Mouse (Mus musculus) small intestine, adult 2 months (tissue): Measurements from ENCODE around the gene Osbpl3. TPM values are rescaled to one million over a fixed set of nuclear protein-coding genes. Genes with fewer than 3 reads are reported as not detected.

Source experiments
- H3K27ac ChIP-seq: fragments of 200-500 bp; 2 replicates; pipeline ENCODE4 v1.5.1; 2012; ENCODE audit warnings: low read depth, low read length, control low read depth, inconsistent platforms; ENCODE audit not compliant: insufficient read depth
- H3K27me3 ChIP-seq: fragments of 200-500 bp; 2 replicates; pipeline ENCODE4 v1.6.1; 2012; ENCODE audit warnings: mild to moderate bottlenecking, moderate library complexity, low read length, inconsistent platforms; ENCODE audit not compliant: control insufficient read depth, insufficient read depth
- H3K36me3 ChIP-seq: fragments of 200-500 bp; 2 replicates; pipeline ENCODE4 v1.6.1; 2012; ENCODE audit warnings: mild to moderate bottlenecking, low read length, control low read depth, inconsistent platforms; ENCODE audit not compliant: control insufficient read depth, insufficient read depth
- H3K4me1 ChIP-seq: fragments of 200-500 bp; 2 replicates; pipeline ENCODE4 v1.6.1; 2012; ENCODE audit warnings: low read length, inconsistent platforms, mixed read lengths; ENCODE audit not compliant: control insufficient read depth, insufficient read depth, insufficient read length
- H3K4me3 ChIP-seq: fragments of 200-500 bp; 2 replicates; pipeline ENCODE4 v1.5.1; 2012; ENCODE audit warnings: low read depth, mild to moderate bottlenecking, control low read depth, inconsistent platforms, low read length, moderate library complexity
- CTCF ChIP-seq: fragments of 200-500 bp; IDR thresholded peaks from 2 replicates; pipeline ENCODE4 v1.5.1; 2012; ENCODE audit warnings: low read depth, mild to moderate bottlenecking, control low read depth, inconsistent platforms, low read length, moderate library complexity, mixed read lengths; ENCODE audit not compliant: insufficient replicate concordance, insufficient read length; ENCODE audit errors: extremely low read depth
- POLR2A ChIP-seq: fragments of 200-500 bp; IDR thresholded peaks from 2 replicates; pipeline ENCODE4 v1.6.1; 2012; ENCODE audit warnings: low read depth, mild to moderate bottlenecking, control low read depth, inconsistent platforms, low read length, moderate library complexity
- WGBS: fragments of 180-500 bp; shearing (Covaris S2); methylation state at CpG from one replicate; pipeline ENCODE4 v1.1.7; 2018; 5-methylcytosine and 5-hydroxymethylcytosine counted together
- polyA plus RNA-seq: library from polyadenylated mRNA; depleted of rRNA; stranded (reverse); fragments of >200 nt; gene quantifications from 2 replicates; pipeline ENCODE4 v1.2.3, GENCODE M21; 2012

The Osbpl3 gene
- polyA plus RNA-seq, 1 experiment, result 13.9 TPM

DNA sequence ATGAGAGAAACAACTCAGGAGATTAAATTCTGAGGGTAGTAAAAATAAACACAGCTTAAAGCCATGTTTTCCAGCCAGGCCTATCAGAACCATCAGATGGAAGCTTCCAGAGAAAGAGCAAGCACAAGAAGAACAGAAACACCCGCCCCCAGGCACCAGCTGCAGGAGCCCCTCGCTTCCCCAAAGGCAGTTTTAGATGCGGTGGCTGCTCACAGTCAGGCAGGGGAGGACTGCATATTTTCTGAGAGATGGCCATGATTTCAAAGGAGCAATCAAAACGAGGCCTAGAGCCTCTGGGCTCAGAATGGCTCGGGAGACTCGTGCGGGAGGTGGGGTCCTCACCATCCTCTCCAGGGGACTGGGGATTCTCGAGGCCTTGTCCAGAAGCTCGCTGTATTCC lies 133.4 kb downstream of the Osbpl3 start:
- TF ChIP-seq CTCF, result no peak
- no peak for TF ChIP-seq POLR2A
- Histone ChIP-seq H3K4me3 (no peak overlapping the region), H3K27me3 (no peaks in the 10 kb centered on the region), H3K4me1 (peaks cover 5% of the 10 kb centered on the region), H3K36me3 (peaks cover 40% of the 10 kb centered on the region), H3K27ac (no peak overlapping the region)
- 82% methylated on average over 9 of the region's 9 CpGs for WGBS

DNA sequence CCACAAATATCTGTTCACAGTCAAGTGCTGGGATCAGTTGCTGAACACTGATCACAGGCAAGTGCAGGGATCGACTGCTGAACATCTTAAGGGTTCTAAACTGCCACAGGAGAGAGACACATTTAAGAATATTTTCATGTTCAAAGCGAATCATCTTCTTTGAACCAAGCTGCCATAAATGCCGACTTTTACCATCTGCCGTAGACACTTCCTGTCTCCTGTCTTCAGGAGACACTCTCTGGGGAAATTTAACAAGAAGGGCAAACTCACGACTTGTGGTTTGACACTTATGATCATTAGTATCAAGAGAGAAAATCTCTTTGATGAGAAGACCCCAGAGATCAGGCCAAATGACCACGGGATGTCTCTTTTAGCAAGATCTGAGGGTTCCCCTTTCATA lies 134.3 kb downstream of the Osbpl3 start:
- no peak overlapping the region for H3K27ac ChIP-seq

DNA sequence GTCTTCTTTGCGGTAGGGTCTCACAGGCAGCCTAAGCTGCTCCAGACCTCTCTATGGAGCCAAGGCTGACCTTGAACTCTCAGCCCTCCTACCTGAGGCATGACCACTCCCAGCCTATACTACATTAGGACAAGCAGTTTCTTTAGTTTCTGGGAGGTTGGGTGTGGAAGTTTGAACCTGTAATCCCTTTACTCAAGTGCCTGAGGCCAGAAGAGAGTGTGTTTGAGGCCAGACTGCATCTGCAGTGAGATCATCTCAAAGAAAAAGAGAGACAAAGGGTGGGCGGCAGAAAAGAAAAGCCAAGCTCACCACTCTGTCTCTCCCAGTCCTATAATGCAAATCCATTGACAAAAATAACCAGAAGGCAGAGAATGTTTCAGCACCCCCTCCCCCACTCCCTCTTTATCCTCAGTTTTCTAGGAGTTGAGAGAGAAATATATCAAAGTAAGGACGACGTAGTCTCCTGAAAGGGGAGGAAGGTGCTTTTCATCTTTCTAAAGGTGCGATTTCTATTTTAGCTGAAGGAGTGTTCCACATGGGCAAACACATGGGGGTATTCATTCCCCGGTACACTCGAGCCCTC lies 137.3 kb downstream of the Osbpl3 start:
- TF ChIP-seq CTCF, result no peak
- no peak for TF ChIP-seq POLR2A
- 91% methylated on average over 7 of the region's 7 CpGs for WGBS
- Histone ChIP-seq H3K27me3 (no peaks in the 10 kb centered on the region), H3K4me3 (no peak overlapping the region), H3K36me3 (peaks cover 21% of the 10 kb centered on the region), H3K4me1 (peaks cover 8% of the 10 kb centered on the region), H3K27ac (no peak overlapping the region)

More for the DNA sequence above, 134.3 kb downstream of the Osbpl3 start:
- H3K4me3 ChIP-seq, result no peak overlapping the region
- TF ChIP-seq POLR2A (no peak), CTCF (no peak)
- H3K36me3 ChIP-seq, result peaks cover 35% of the 10 kb centered on the region
- H3K4me1 ChIP-seq, result peaks cover 8% of the 10 kb centered on the region
- WGBS, result 86% methylated on average over 6 of the region's 6 CpGs
- no peaks in the 10 kb centered on the region for H3K27me3 ChIP-seq

DNA sequence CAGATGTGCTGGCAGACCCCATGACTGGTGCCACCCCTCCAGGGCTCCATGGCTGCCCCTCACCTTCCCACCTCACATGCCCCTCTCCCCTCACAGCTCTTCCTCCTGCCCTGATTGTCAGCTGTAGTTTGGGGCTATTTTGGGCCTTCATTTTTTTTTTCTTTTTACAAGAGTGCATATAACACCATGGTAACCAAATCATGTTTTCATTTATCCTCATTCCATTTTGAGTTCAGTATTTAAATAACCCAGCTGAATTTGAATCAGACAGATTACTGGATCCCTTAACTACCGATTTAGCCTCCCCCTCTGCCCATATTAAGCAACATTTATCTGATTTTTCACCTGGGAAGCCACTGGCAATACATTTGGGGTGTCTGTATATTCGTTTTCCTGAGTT lies 137.9 kb downstream of the Osbpl3 start:
- TF ChIP-seq POLR2A (no peak), CTCF (no peak)
- H3K27me3 ChIP-seq, result no peaks in the 10 kb centered on the region
- no peak overlapping the region for H3K4me3 ChIP-seq
- peaks cover 8% of the 10 kb centered on the region for H3K4me1 ChIP-seq
- H3K27ac ChIP-seq, result 0 out of 2 replicates have a peak overlapping the region, but pooled peaks have one; percentile 26
- WGBS, result 71% methylated on average over 2 of the region's 2 CpGs
- H3K36me3 ChIP-seq, result peaks cover 21% of the 10 kb centered on the region

DNA sequence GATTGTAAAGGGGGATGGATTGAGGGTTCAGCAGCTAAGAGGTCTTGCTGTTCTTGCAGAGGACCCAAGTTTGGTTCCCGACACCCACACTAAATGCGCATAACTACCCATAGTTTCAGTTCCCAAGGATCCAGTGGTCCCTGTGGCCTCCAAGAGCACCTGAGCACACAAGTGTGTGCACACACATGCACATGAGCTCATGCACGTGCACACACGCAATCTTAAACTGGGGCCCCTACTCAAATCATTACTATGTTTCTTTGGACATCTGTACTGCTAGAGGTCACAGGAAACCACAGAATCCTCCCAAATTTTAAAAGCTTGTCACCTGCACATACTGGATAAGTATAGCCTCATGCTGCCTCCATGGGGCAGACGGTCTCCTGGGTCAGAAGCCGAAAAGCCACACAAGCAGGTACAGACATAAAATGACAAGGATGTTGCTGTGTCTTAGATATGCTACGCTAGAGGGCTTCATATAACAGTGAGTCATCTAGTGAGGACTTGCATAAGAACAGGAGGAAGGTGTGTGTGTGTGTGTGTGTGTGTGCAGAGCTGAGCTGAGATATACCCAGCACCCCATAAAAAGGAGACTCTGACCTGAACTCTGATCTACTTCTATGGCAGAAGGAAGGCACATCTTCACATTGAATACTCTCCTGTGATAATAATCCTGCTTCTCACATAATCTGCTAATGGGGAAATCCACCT lies 139.1 kb downstream of the Osbpl3 start:
- H3K4me3 ChIP-seq, result no peak overlapping the region
- H3K27me3 ChIP-seq, result no peaks in the 10 kb centered on the region
- H3K36me3 ChIP-seq, result peaks cover 14% of the 10 kb centered on the region
- H3K27ac ChIP-seq, result peak overlapping the region; percentile 26; the same call in 1 of the 2 replicates
- WGBS, result 86% methylated on average over 7 of the region's 7 CpGs
- TF ChIP-seq POLR2A (no peak), CTCF (no peak)
- peaks cover 8% of the 10 kb centered on the region for H3K4me1 ChIP-seq

DNA sequence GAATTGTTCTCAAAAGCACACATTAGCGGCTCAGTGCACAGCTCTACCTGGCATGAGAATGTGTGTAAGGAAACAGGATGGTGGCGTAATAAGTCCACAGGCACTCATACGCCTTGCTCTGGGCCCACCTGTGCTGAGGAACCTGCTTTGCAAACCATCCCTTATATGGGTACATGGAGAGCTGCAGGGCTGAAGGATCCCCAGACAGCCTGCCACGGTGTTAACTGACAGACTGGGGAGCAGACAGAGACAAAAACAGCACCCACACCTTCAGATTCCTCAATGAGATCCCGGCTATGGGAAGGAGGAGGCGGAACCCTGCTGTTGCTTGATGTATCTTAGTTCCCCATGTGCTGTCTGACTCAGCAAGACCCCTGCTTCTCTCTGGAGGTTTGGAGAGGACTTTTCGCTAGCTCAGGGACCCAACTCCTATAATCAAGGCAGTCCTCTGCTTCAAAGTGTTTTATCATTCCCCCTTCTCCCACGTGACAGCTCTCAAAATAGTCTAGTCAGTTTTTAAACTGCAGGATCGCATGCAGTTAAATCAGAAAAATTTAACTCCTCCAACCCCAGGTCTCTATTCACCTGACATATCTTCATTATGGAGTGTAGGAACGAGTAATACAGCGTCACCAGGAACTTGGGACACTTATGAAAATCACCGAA lies 141.5 kb downstream of the Osbpl3 start:
- H3K4me1 ChIP-seq, result peaks cover 8% of the 10 kb centered on the region
- no peak overlapping the region for H3K27ac ChIP-seq
- 80% methylated on average over 12 of the region's 12 CpGs for WGBS
- no peak for TF ChIP-seq CTCF
- no peak overlapping the region for H3K4me3 ChIP-seq
- no peaks in the 10 kb centered on the region for H3K27me3 ChIP-seq
- peaks cover 9% of the 10 kb centered on the region for H3K36me3 ChIP-seq

DNA sequence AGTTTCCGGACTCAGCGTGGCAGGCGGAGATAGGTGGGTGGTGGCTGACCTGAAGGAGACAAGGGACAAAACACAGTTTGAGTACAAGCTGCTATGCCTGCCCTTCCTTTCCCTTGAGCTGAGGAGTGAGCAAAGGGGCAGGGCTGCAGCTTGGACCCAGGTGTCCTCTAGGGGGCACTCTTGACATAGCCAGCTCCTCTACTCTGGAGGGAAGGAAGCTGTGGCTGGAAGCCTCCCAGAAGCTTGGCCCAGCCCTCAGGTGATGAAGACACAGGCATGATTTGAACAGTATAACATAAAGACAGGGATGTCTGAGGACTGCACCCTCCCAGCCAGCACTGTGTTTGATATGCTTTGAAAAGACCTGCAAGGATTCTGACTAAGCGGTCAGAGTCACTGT lies 143.4 kb downstream of the Osbpl3 start:
- peaks cover 12% of the 10 kb centered on the region for H3K36me3 ChIP-seq
- no peak overlapping the region for H3K4me3 ChIP-seq
- no peak for TF ChIP-seq POLR2A
- peak; percentile 84; the same call in 1 of the 2 replicates for TF ChIP-seq CTCF
- 55% methylated on average over 4 of the region's 4 CpGs for WGBS
- H3K4me1 ChIP-seq, result peaks cover 3% of the 10 kb centered on the region; the same call in 1 of the 2 replicates
- no peaks in the 10 kb centered on the region for H3K27me3 ChIP-seq
- H3K27ac ChIP-seq, result no peak overlapping the region
